Mouse (Mus musculus) embryonic facial prominence, embryonic 11.5 days (tissue): Measurements from ENCODE around the gene Nmd3. TPM values are rescaled to one million over a fixed set of nuclear protein-coding genes. Genes with fewer than 3 reads are reported as not detected.

ENCODE experiments used
- ATAC-seq: fragments of 200-750 bp; cut with Nextera tagmentation; replicated peaks from 2 replicates; pipeline ENCODE4 v1.8.0; 2017; ENCODE audit warnings: low read depth; ENCODE audit not compliant: insufficient number of reproducible peaks, low FRiP score, low TSS enrichment
- DNase-seq: peaks from one replicate; pipeline ENCODE4 v3.0.0-alpha.2; 2015; ENCODE audit warnings: low spot score
- H3K27ac ChIP-seq: fragments of 300-500 bp; sonication (generic); replicated peaks from 2 replicates; pipeline ENCODE4 v1.5.1; 2014; ENCODE audit warnings: mild to moderate bottlenecking, low read depth, low read length, control low read depth
- H3K27me3 ChIP-seq: fragments of 300-500 bp; sonication (generic); 2 replicates; pipeline ENCODE4 v1.6.1; 2014; ENCODE audit warnings: mild to moderate bottlenecking, low read length, moderate library complexity, mixed read lengths; ENCODE audit not compliant: control insufficient read depth, insufficient read depth
- H3K36me3 ChIP-seq: fragments of 300-500 bp; sonication (generic); replicated peaks from 2 replicates; pipeline ENCODE4 v1.6.1; 2014; ENCODE audit warnings: low read depth, mild to moderate bottlenecking, low read length, moderate library complexity, mixed read lengths; ENCODE audit not compliant: control insufficient read depth, insufficient read depth
- H3K4me1 ChIP-seq: fragments of 300-500 bp; sonication (generic); 2 replicates; pipeline ENCODE4 v1.6.1; 2014; ENCODE audit warnings: low read length, mixed read lengths; ENCODE audit not compliant: control insufficient read depth, insufficient read depth
- H3K4me2 ChIP-seq: fragments of 300-500 bp; sonication (generic); 2 replicates; pipeline ENCODE4 v1.6.1; 2014; ENCODE audit warnings: low read depth, mild to moderate bottlenecking, control low read depth, low read length, moderate library complexity
- H3K4me3 ChIP-seq: fragments of 300-500 bp; sonication (generic); 2 replicates; pipeline ENCODE4 v1.5.1; 2014; ENCODE audit warnings: low read depth, low read length, control low read depth
- H3K9ac ChIP-seq: fragments of 300-500 bp; sonication (generic); replicated peaks from 2 replicates; pipeline ENCODE4 v1.6.1; 2014; ENCODE audit warnings: mild to moderate bottlenecking, control low read depth, low read length
- H3K9me3 ChIP-seq: fragments of 300-500 bp; sonication (generic); replicated peaks from 2 replicates; pipeline ENCODE4 v1.6.1; 2016; ENCODE audit warnings: mild to moderate bottlenecking, low read length, inconsistent platforms, mixed read lengths; ENCODE audit not compliant: control insufficient read depth
- WGBS: fragments of 180-500 bp; shearing (Covaris S2); extraction: QIAGEN DNeasy Blood & Tissue Kit; methylation state at CpG from one replicate; pipeline ENCODE4 v1.1.7; 2014; 5-methylcytosine and 5-hydroxymethylcytosine counted together
- polyA plus RNA-seq: library from polyadenylated mRNA; unstranded; fragments of >200 nt; fragmentation: Nextera tagmentation; extraction: Ambion mirVana; gene quantifications from 2 replicates; pipeline ENCODE4 v1.2.1, GENCODE M21; 2014

Gene Nmd3
- polyA plus RNA-seq, 1 experiment from 2014 or later = 161 TPM

- H3K9ac ChIP-seq = no peak overlapping the region
- ATAC-seq (no peak), DNase-seq (no peak)
- H3K27ac ChIP-seq = no peak overlapping the region
- no peak overlapping the region for H3K4me2 ChIP-seq
- H3K9me3 ChIP-seq = no peaks in the 10 kb centered on the region
- WGBS = 87% methylated on average over 3 of the region's 3 CpGs
- H3K4me3 ChIP-seq = no peak overlapping the region
- H3K27me3 ChIP-seq = no peaks in the 10 kb centered on the region
- no peaks in the 10 kb centered on the region for H3K36me3 ChIP-seq
- H3K4me1 ChIP-seq = no peaks in the 10 kb centered on the region
Observed at GRCm38 (mm10) chr3:69755192-69755591, 33.4 kb downstream of the Nmd3 start.

- Histone ChIP-seq H3K36me3 (no peaks in the 10 kb centered on the region), H3K4me1 (no peaks in the 10 kb centered on the region), H3K27ac (no peak overlapping the region), H3K4me3 (no peak overlapping the region), H3K4me2 (no peak overlapping the region), H3K27me3 (no peaks in the 10 kb centered on the region), H3K9ac (no peak overlapping the region), H3K9me3 (no peaks in the 10 kb centered on the region)
- 90% methylated on average over 3 of the region's 3 CpGs for WGBS
- no peak for ATAC-seq
- no peak for DNase-seq
Observed at GRCm38 (mm10) chr3:69755968-69756367, 34.2 kb downstream of the Nmd3 start.

- no peak overlapping the region for H3K9ac ChIP-seq
- DNase-seq (peak; percentile 87), ATAC-seq (no peak)
- H3K36me3 ChIP-seq = no peaks in the 10 kb centered on the region; the same call in 1 of the 2 replicates
- H3K4me3 ChIP-seq = no peak overlapping the region
- H3K27me3 ChIP-seq = no peaks in the 10 kb centered on the region
- 35% methylated on average over 7 of the region's 7 CpGs for WGBS
- no peak overlapping the region for H3K4me2 ChIP-seq
- no peak overlapping the region for H3K27ac ChIP-seq
- H3K9me3 ChIP-seq = no peaks in the 10 kb centered on the region
- no peaks in the 10 kb centered on the region for H3K4me1 ChIP-seq
Observed at GRCm38 (mm10) chr3:69756499-69756898, 34.7 kb downstream of the Nmd3 start.

- no peaks in the 10 kb centered on the region for H3K9me3 ChIP-seq
- no peak for DNase-seq
- no peaks in the 10 kb centered on the region for H3K27me3 ChIP-seq
- no peak overlapping the region for H3K4me3 ChIP-seq
- no peak overlapping the region for H3K27ac ChIP-seq
- no peaks in the 10 kb centered on the region; the same call in 1 of the 2 replicates for H3K36me3 ChIP-seq
- no peak overlapping the region for H3K4me2 ChIP-seq
- no peaks in the 10 kb centered on the region for H3K4me1 ChIP-seq
- no peak overlapping the region for H3K9ac ChIP-seq
- ATAC-seq = no peak
- WGBS = 93% methylated on average over 1 of the region's 1 CpGs
Observed at GRCm38 (mm10) chr3:69757456-69757855, 35.7 kb downstream of the Nmd3 start.

GRCm38 (mm10) chr3:69760081-69760480 is 38.3 kb downstream of the Nmd3 start:
- Histone ChIP-seq H3K4me2 (no peak overlapping the region), H3K4me3 (no peak overlapping the region), H3K27me3 (no peaks in the 10 kb centered on the region), H3K9me3 (no peaks in the 10 kb centered on the region), H3K27ac (no peak overlapping the region), H3K4me1 (no peaks in the 10 kb centered on the region), H3K36me3 (no peaks in the 10 kb centered on the region; the same call in 1 of the 2 replicates), H3K9ac (no peak overlapping the region)
- WGBS = 86% methylated on average over 6 of the region's 6 CpGs
- DNase-seq (no peak), ATAC-seq (no peak)

- DNase-seq (no peak), ATAC-seq (no peak)
- no peaks in the 10 kb centered on the region for H3K9me3 ChIP-seq
- H3K4me2 ChIP-seq = no peak overlapping the region
- H3K27me3 ChIP-seq = no peaks in the 10 kb centered on the region
- no peak overlapping the region for H3K27ac ChIP-seq
- 86% methylated on average over 4 of the region's 4 CpGs for WGBS
- H3K9ac ChIP-seq = no peak overlapping the region
- H3K4me1 ChIP-seq = no peaks in the 10 kb centered on the region
- no peaks in the 10 kb centered on the region; the same call in 1 of the 2 replicates for H3K36me3 ChIP-seq
- H3K4me3 ChIP-seq = no peak overlapping the region
Observed at GRCm38 (mm10) chr3:69761195-69761594, 39.4 kb downstream of the Nmd3 start.

GRCm38 (mm10) chr3:69762838-69763368 is 41.1 kb downstream of the Nmd3 start:
- 82% methylated on average over 6 of the region's 6 CpGs for WGBS
- H3K9me3 ChIP-seq = no peaks in the 10 kb centered on the region
- ATAC-seq (no peak), DNase-seq (no peak)
- H3K36me3 ChIP-seq = no peaks in the 10 kb centered on the region; the same call in 1 of the 2 replicates
- H3K4me3 ChIP-seq = no peak overlapping the region
- H3K4me2 ChIP-seq = no peak overlapping the region
- H3K27me3 ChIP-seq = no peaks in the 10 kb centered on the region
- H3K27ac ChIP-seq = no peak overlapping the region
- no peaks in the 10 kb centered on the region for H3K4me1 ChIP-seq
- no peak overlapping the region for H3K9ac ChIP-seq

GRCm38 (mm10) chr3:69763630-69764565 is 42.1 kb downstream of the Nmd3 start:
- Histone ChIP-seq H3K27ac (no peak overlapping the region), H3K4me3 (no peak overlapping the region), H3K36me3 (no peaks in the 10 kb centered on the region; the same call in 1 of the 2 replicates), H3K9ac (no peak overlapping the region), H3K9me3 (no peaks in the 10 kb centered on the region), H3K27me3 (no peaks in the 10 kb centered on the region), H3K4me2 (no peak overlapping the region), H3K4me1 (no peaks in the 10 kb centered on the region)
- DNase-seq (no peak), ATAC-seq (no peak)
- WGBS = 92% methylated on average over 21 of the region's 21 CpGs
